ENCODE assay signal across 11 mouse cellular contexts in genomic region chr4:137959889-137960665, GRCm38 (mm10). TPM values are rescaled to one million over a fixed set of nuclear protein-coding genes. Genes with fewer than 3 reads are reported as not detected.
DNase-seq lines count a peak whose midpoint lies in the region; ATAC-seq and TF ChIP-seq lines count a peak whose summit lies in the region.
"Had no signal": no experiment of that assay in that cellular context is flagged by ENCODE, and none has a peak within 500 bp of the region (broad histone marks: within the 10 kb centered on the region; RNA-seq: fewer than 3 reads in every experiment).

No protein-coding gene starts in this region.

- H3K79me2 ChIP-seq in heart, adult 2 months (replicated peaks; ENCODE audit: control insufficient read depth, insufficient read depth, low read length) = no peaks in the 10 kb centered on the region

- no peak overlapping the region for H3K4me3 ChIP-seq in heart, adult 2 months
- H3K4me3 ChIP-seq in lung, embryonic 14.5 days (ENCODE audit: low read depth, low read length) = no peak overlapping the region
- H3K4me3 ChIP-seq: embryonic facial prominence, embryonic 15.5 days; hindbrain, embryonic 15.5 days had no signal

- no peaks in the 10 kb centered on the region; the same call in 1 of the 2 replicates for H3K4me1 ChIP-seq in heart, adult 2 months (ENCODE audit: control insufficient read depth, insufficient read depth, low read length)
- H3K4me1 ChIP-seq in lung, embryonic 14.5 days (ENCODE audit: insufficient read depth) = no peaks in the 10 kb centered on the region
- H3K4me1 ChIP-seq: hindbrain, embryonic 15.5 days had no signal

- no peak for TF ChIP-seq EP300 in heart, adult 2 months (IDR thresholded peaks at IDR 0.05; ENCODE audit: insufficient read depth, low read depth, low read length)

- H3K27ac ChIP-seq in heart, adult 2 months = no peak overlapping the region
- H3K27ac ChIP-seq in lung, embryonic 14.5 days (ENCODE audit: low read depth) = no peak overlapping the region
- H3K27ac ChIP-seq: embryonic facial prominence, embryonic 15.5 days; hindbrain, embryonic 15.5 days had no signal

- no peak overlapping the region for H3K9ac ChIP-seq in heart, adult 2 months (ENCODE audit: low read depth, low read length)
- no peak overlapping the region for H3K9ac ChIP-seq in lung, embryonic 14.5 days
- H3K9ac ChIP-seq: embryonic facial prominence, embryonic 15.5 days; hindbrain, embryonic 15.5 days had no signal

- H3K36me3 ChIP-seq in heart, adult 2 months (ENCODE audit: control insufficient read depth, insufficient read depth, low read length) = no peaks in the 10 kb centered on the region
- peaks cover 51% of the 10 kb centered on the region for H3K36me3 ChIP-seq in lung, embryonic 14.5 days (ENCODE audit: insufficient read depth)

- no peaks in the 10 kb centered on the region for H3K9me3 ChIP-seq in lung, embryonic 14.5 days (ENCODE audit: low read depth, low read length)
- H3K9me3 ChIP-seq: embryonic facial prominence, embryonic 15.5 days; hindbrain, embryonic 15.5 days had no signal

- H3K27me3 ChIP-seq in heart, adult 2 months (ENCODE audit: control insufficient read depth, insufficient read depth, low read length) = no peaks in the 10 kb centered on the region
- no peaks in the 10 kb centered on the region for H3K27me3 ChIP-seq in lung, embryonic 14.5 days (ENCODE audit: insufficient read depth, low read length)
- H3K27me3 ChIP-seq: embryonic facial prominence, embryonic 15.5 days; hindbrain, embryonic 15.5 days had no signal

- TF ChIP-seq POLR2A in heart, adult 2 months (IDR thresholded peaks at IDR 0.05; ENCODE audit: insufficient read depth, low read depth, low read length) = no peak

- WGBS in heart, adult 2 months = 64% methylated on average over 13 of the region's 13 CpGs
- WGBS in lung, embryonic 14.5 days = 68% methylated on average over 13 of the region's 13 CpGs

- intact Hi-C loops in heart, adult 2 months (cut with DNase I) = no loop called here

- H3K4me2 ChIP-seq in lung, embryonic 14.5 days = no peak overlapping the region
- H3K4me2 ChIP-seq: embryonic facial prominence, embryonic 15.5 days; hindbrain, embryonic 15.5 days had no signal

- DNase-seq in heart, adult 2 months = no peak
- no peak for DNase-seq in heart, adult 8-10 months (ENCODE audit: low spot score)
- peak; percentile 21 for DNase-seq in lung, embryonic 14.5 days
- no peak for DNase-seq in lung, postnatal 14 days
- DNase-seq in R1 (ENCODE audit: low read depth, low spot score) = peak; percentile 70
- peak; percentile 45 for DNase-seq in right cerebral cortex, postnatal 25 days
- no peak for DNase-seq in urinary bladder, postnatal 36 days (ENCODE audit: low spot score in 2 of 2)
- no peak for DNase-seq in adipocyte (ENCODE audit: low spot score)
- DNase-seq: gastrocnemius, postnatal 25 days had no signal

- peak; percentile 70 for TF ChIP-seq CTCF in heart, adult 2 months (IDR thresholded peaks at IDR 0.05)
- peak; percentile 60 for TF ChIP-seq CTCF in lung, embryonic 14.5 days (IDR thresholded peaks at IDR 0.05; ENCODE audit: low read depth)

- no peak for ATAC-seq in lung, embryonic 14.5 days (ENCODE audit: insufficient read depth)

RNA-seq across cellular contexts. Expression of gene Eif4g3, which starts 32.7 kb away (rescaled TPM):
- 10 to 100 TPM; 39.7 to 43.7 TPM for total RNA-seq in heart, adult 2 months (2021)
- polyA plus RNA-seq in heart, adult 2 months (2012; rRNA removed) = 24.8 and 29.1 TPM in 2 replicates
- 10 to 100 TPM; 36.5 to 42.9 (median 41.0) TPM for total RNA-seq in heart, adult 8-10 months (2022)
- 38.9 and 42.9 TPM in 2 replicates for polyA plus RNA-seq in lung, embryonic 14.5 days (2014; fragmentation: Nextera tagmentation; extraction: Ambion mirVana)

Comparison
In these comparisons a context has a peak if more than half of its experiments do, and no peak if none do; other contexts are left out.
1. DNase-seq: peak in lung, embryonic 14.5 days (single experiment), R1 (single experiment) and right cerebral cortex, postnatal 25 days (single experiment); none in heart, adult 2 months (0 of 2), heart, adult 8-10 months (single experiment), lung, postnatal 14 days (single experiment), urinary bladder, postnatal 36 days (0 of 2) and adipocyte (single experiment).